Mouse (Mus musculus): Measurements from ENCODE around the gene Ak2.

- no peak for TF ChIP-seq EP300 (IDR thresholded peaks at IDR 0.05; ENCODE audit: low read depth)
- no peak for TF ChIP-seq CTCF (IDR thresholded peaks at IDR 0.05; ENCODE audit: low read depth)
These were observed 30.3 kb upstream of the Ak2 start for GRCm38 (mm10) chr4:128961301-128962028.
